Mouse (Mus musculus) cerebellum, adult 2 months (tissue): Measurements from ENCODE around the gene Pcyox1.

ENCODE experiments used
- CTCF ChIP-seq: fragments of 200-500 bp; IDR thresholded peaks from 2 replicates; pipeline ENCODE4 v1.5.1; 2011; ENCODE audit warnings: low read depth, mild to moderate bottlenecking, control low read depth, low read length, moderate library complexity, borderline replicate concordance; ENCODE audit not compliant: insufficient read depth
- POLR2A ChIP-seq: fragments of 200-500 bp; IDR thresholded peaks from 2 replicates; pipeline ENCODE4 v1.6.1; 2011; ENCODE audit warnings: low read length, control low read depth, borderline replicate concordance; ENCODE audit not compliant: insufficient read depth

GRCm38 (mm10) chr6:86406306-86406705, 9.4 kb upstream of the Pcyox1 start:
- TF ChIP-seq CTCF (no peak), POLR2A (no peak)
